Mouse (Mus musculus) layer of hippocampus, postnatal 10 days (tissue): Measurements from ENCODE around the gene Slc2a10. TPM values are rescaled to one million over a fixed set of nuclear protein-coding genes. Genes with fewer than 3 reads are reported as not detected.
A peak's percentile ranks its signal among the peaks of the same experiment; 100 is the strongest.

Source experiments
- DNase-seq, 2 experiments: peaks; one replicate each; pipeline ENCODE4 v3.0.0; 2021; ENCODE audit warnings: low spot score in 2 of 2
- long read RNA-seq: library from polyadenylated mRNA; stranded (forward); transcript quantifications from one replicate; pipeline ENCODE4 v2.0.0, GENCODE M21; 2023
- total RNA-seq, 2 experiments: library from RNA; stranded (reverse); gene quantifications; 2 replicates each; pipeline ENCODE4 v1.2.3; 2021

Slc2a10 gene
- total RNA-seq = 1 to 10 TPM in 1 of 2 experiments, under 1 TPM in 1; 0.96 to 1.7 TPM
- long read RNA-seq, partial matches to known transcripts = 0 of 1 reads
- long read RNA-seq, other reads (novel, unspliced or antisense) = 0 of 1 reads

DNA sequence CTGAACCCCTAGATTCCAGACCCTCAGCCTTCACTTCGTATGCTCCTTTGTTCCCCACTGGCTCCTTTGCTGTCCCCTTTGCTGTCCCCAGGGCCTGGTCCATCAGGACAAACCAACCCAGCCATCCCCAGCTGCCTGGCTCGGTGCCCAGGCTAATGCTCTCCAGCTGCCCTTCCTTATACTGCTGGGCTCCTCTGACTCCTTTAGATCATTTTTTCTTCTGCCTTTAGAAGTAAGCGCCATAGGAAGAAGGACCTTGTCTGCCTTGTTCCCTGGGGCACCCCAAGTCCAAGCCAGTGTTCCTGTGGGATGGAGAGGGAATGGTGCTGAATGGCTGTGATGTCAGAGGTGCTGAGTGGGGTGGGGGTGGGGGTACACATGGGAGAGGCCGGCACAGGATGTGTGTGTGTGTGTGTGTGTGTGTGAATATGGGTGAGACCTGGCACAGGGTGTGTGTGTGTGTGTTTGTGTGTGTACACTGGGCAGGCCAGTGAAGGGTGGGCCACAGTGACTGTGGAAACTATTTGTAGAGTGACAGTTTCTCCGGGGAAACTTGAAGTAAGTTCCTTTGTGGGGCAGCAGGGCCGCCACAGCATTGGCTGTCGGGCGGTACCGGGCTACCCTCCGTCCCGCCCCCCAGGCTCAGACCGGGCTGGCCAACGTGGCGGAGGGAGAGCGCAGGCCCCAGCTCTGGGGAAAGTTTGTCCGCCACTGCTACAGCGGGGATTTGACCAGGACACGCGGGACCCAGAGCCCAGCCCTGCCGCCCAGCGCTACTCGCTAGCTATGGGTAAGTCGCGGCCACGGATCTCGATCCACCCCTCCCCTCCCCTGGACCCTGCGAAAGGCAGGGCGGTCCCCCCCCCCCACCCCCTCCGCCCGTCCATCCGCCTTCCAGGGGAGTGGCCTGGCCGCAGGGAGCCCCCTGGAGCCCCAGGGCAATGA is at the start of gene Slc2a10:
Gene Slc2a10 (plus strand): TSS at position 529 of the 945 bp plus-strand sequence.
- DNase-seq = peak in 1 of 2 experiments; percentile 50

DNA sequence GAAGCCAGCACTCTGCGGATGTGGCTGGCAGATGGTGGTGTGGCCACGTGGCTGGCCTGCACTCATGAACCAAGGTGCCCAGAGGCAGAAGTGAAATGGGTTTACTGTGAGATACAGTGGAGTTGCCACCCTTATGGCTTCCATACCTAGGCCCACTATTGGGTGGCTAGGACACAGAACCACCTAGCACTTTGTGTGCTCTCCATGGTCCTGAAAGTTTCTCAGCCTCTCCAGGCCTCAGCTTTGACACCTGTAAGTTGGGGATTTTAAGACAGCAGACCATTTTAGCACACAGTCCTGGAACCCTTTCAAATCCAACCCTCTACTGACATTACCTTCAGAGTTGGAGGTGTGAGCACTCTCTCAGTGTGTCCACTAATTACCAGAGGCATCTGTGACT is 46.9 kb upstream of the Slc2a10 start:
- no peak for DNase-seq

DNA sequence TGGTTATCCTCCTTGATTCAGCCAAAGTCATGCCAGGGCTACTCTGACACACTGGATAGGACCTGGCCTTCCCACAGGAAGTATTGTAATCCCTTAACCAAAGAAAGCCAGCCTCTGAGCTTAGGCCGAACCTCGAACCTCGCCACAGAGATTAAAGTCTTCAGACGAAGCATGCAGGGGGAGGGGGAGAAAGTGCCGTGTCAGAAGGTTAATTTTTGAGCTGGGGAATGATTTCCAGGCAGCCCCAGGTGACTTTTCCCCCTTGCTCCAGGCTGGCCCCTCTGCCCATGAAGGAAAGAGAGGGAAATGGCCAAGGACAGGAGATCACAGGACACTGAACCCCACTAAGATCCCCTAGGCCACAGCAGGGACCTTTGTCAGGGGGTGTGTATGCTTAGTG is 45.4 kb upstream of the Slc2a10 start:
- DNase-seq = no peak

DNA sequence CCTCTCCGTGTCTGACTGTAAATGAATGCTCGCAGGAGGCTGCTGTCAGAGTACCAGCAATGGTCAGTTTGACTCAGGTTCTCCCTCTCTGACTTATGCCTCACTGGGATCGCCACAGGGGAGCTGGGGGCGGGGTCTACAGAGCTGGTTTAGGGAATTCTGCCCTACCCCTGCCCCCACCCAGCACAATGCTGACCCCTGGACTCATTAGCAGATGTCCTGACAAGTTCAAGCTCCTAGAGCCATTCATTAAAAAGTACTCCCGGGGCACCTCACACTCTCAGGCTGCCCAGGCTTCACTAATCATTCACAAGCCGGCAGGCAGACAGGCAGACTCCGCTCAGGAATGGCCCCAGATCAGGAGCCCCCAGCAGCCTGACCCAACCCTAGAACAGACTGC is 43.9 kb upstream of the Slc2a10 start:
- DNase-seq = no peak

DNA sequence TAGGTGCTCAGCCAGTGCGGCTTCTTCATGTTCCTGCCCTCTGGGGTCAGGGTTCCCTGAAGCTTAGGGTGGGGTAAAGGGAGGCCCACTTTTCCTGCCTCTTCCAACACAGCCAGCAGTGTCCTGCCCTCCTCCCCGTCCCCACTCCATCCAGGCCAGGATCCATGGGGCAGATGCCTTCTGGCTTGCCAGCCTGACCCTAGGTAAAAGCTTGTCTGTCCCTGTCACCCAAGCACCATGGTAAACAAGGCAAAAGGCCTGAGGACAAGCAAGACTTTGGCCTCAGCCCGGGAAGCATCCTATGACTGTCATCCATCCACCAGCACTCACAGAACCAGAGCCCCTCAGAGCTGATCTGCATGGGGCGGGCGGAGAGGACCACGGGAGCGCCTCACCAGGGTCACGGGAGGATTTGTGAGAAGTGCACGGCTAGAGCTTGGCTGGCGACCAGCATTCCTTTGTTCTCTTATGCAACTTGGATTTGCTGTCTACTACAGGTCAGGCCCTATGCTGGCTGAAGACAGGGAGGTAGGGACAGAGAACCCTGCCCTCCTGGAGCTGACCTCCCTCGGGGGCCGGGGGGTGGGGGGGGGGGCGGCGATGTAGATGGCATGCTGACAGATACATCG is 35.6 kb upstream of the Slc2a10 start:
- DNase-seq = no peak

GRCm38 (mm10) chr2:165470167-165470566 is 33.4 kb upstream of the Slc2a10 start:
- DNase-seq = peak in 1 of 2 experiments; percentile 23

DNA sequence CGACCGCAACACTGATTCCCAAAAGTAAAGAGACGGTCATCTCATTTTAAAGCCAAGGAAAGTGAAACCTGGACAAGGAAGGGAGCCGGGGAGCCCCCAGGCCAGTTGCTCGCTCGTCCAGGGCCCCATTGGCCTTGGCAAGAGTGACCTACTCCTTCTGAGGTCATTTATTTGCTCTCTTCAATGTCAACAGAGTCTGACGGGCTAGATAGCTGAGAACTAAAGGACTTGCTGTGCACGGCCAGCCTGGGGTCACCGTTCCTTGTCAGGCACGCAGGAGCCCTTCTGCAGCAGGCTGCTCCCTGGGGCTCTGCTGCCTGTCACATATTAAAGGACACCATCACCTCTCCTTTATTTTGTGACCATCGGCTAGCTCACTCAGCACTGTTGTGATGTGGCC is 31.6 kb upstream of the Slc2a10 start:
- DNase-seq = no peak

DNA sequence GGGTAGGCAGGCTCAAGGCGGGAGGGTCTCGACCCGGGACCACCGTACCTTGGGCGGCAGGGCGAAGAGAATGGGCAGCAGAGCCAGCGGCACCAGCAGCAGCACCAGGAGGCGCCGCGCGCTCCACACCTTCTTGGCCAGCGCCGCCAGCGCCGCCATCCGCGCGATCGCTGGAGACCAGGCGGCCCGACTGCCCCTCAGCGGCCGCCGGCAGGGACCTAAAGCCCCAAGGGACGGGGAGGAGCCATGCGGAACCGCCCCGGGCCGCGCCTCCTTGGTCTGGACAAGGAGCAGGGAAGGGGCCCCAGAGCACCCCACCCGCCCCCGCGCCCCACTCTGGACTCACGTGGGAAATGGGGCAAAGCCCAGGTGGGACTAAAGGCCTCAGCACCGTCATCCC is 30.6 kb upstream of the Slc2a10 start, which contains the start of gene Slc13a3:
Gene Slc13a3 (minus strand): TSS at position 228 of the 400 bp plus-strand sequence.
- DNase-seq = peak in 1 of 2 experiments; percentile 39

- DNase-seq = no peak
Observed at GRCm38 (mm10) chr2:165475412-165475811, 28.2 kb upstream of the Slc2a10 start.

- DNase-seq = no peak
Observed at GRCm38 (mm10) chr2:165475850-165476249, 27.7 kb upstream of the Slc2a10 start.

GRCm38 (mm10) chr2:165482003-165482402 is 21.6 kb upstream of the Slc2a10 start:
- no peak for DNase-seq

- no peak for DNase-seq
Observed at GRCm38 (mm10) chr2:165484152-165484551, 19.4 kb upstream of the Slc2a10 start.

- DNase-seq = no peak
Observed at GRCm38 (mm10) chr2:165485826-165486225, 17.8 kb upstream of the Slc2a10 start.

- DNase-seq = no peak
Observed at GRCm38 (mm10) chr2:165486401-165486800, 17.2 kb upstream of the Slc2a10 start.

GRCm38 (mm10) chr2:165486881-165487535 is 16.6 kb upstream of the Slc2a10 start:
- DNase-seq = peak; percentile 68 to 77

DNA sequence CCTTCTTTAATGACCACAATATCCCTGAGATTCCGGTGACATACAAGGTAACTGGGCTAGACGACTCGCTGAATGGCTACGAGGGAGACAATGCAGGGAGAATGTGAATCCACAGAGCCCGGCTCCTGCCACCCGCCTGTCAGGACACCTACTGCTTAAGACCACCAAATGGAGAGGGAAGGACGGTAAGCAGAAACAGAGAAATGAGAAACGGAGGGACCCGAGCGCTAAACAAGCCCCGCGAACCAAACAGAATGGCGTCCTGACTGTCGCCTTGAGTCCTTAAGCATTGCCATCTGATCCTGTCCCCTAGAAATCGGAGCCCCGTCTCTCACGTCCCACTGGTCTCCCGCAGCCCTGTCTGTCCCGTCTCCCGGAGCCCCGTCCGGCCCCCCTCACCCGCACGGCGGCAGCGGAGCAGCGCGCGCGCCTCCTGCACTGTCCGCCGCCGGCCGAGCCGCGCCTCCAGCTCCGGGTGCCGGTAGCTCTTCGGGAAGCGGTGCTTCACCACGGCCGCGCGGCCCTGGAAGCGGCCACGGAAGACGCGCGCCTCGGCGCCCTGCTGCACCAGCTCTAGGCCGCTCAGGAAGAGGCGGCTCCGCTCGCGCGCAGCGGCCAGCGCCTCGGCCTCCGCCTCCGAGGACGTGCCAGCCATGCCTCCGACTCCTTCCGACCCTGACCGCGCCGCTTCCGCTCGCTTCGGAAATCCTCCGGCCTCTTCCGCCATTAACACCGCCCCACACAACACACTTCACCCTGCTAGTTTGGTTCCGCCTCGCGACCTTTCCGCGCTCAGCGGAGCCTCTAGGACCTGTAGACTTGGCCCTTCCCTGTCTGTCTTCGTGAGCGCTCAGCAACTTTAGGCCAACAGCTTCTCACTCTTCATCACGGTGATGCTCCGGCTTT is 10.7 kb upstream of the Slc2a10 start, which contains the start of gene Trp53rka:
Gene Trp53rka (minus strand): TSS at position 677 of the 906 bp plus-strand sequence.
- peak; percentile 81 to 87 for DNase-seq

DNA sequence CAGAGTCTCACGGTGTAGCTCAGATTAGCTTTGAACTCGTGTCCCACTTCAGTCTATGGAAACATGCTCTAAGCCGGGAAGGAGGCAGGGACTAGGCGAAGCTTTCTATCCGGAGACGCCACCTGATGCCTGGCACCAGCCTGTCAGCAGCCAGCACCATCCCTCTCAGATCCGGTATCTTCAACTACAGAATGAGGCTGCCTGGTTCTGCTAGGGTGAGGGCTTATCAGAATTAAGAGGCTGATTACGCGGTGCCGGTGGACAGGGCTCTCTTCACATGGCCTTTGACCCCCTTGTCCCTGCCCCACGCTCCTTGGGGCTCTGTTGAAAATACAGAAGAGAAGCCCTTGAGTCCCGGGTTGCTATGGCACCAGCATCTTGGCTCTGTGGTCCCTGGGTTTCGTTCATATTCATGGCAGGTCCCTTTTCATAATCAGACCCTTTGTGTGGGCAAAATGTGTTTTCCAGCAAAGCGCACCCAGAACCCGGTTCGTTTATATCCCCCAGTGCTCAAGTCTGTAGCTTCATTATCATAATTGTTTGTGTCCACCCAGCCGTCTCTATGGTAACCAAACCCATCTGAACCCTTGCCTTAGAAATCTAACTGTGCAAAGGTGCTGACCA is 9.9 kb upstream of the Slc2a10 start:
- DNase-seq = peak; percentile 58 to 69

- no peak for DNase-seq
Observed at GRCm38 (mm10) chr2:165494495-165494894, 9.1 kb upstream of the Slc2a10 start.

DNA sequence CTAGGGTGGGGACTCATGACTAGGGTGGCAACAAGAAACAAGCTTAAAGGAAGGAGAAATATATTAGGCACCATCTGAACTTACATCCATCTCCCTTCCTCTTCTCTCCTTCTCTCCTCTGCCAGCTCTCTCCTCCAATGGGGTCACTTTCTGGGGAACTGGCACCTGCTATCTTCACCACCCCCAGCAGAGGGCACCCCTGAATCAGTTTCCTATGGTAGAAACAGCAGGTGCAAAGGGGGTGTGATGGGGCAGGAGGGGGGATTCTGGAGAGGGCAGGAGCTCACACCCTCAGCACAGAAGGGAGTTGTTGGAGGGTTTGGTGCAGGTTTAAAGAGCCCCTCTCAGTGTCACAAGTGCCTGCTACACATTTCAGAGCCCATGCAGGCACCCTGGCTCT is 7.3 kb upstream of the Slc2a10 start:
- peak; percentile 72 to 74 for DNase-seq
